Mouse (Mus musculus) bone marrow, adult 2 months (tissue): ENCODE data around the gene Akap9. TPM values are rescaled to one million over a fixed set of nuclear protein-coding genes. Genes with fewer than 3 reads are reported as not detected.
"Not testable (repeated sequence)": the region's sequence is repeated elsewhere in the genome, so short reads cannot be mapped to it uniquely, and the experiment has no call there.

Source experiments
- H3K27ac ChIP-seq: fragments of 200-500 bp; 2 replicates; pipeline ENCODE4 v1.5.1; 2012; ENCODE audit warnings: low read depth, mild to moderate bottlenecking, control low read depth, inconsistent platforms, low read length; ENCODE audit not compliant: control insufficient read depth, poor library complexity, insufficient read depth
- H3K4me1 ChIP-seq: fragments of 200-500 bp; 2 replicates; pipeline ENCODE4 v1.6.1; 2011; ENCODE audit warnings: low read length; ENCODE audit not compliant: control insufficient read depth, insufficient read depth
- H3K4me3 ChIP-seq: fragments of 200-500 bp; replicated peaks from 2 replicates; pipeline ENCODE3; 2011; ENCODE audit warnings: mild to moderate bottlenecking, low read depth, low read length, control low read depth; ENCODE audit not compliant: control insufficient read depth
- CTCF ChIP-seq: fragments of 200-500 bp; IDR thresholded peaks from 2 replicates; pipeline ENCODE4 v1.5.1; 2011; ENCODE audit warnings: low read length, control low read depth; ENCODE audit not compliant: control insufficient read depth, insufficient read depth
- POLR2A ChIP-seq: fragments of 200-500 bp; IDR thresholded peaks from 2 replicates; pipeline ENCODE4 v1.6.1; 2011; ENCODE audit warnings: low read depth, mild to moderate bottlenecking, control low read depth, low read length, borderline replicate concordance; ENCODE audit not compliant: control insufficient read depth
- WGBS: fragments of 180-500 bp; shearing (Covaris S2); methylation state at CpG from one replicate; pipeline ENCODE4 v1.1.7; 2018; 5-methylcytosine and 5-hydroxymethylcytosine counted together
- polyA plus RNA-seq: library from polyadenylated mRNA; stranded (reverse); fragments of >200 nt; gene quantifications from 2 replicates; pipeline ENCODE4 v1.2.4, GENCODE M21; 2011; ENCODE audit warnings: low replicate concordance; ENCODE audit not compliant: missing spikeins, insufficient read depth, insufficient read length

Gene Akap9
- polyA plus RNA-seq, 1 experiment, result 12.5 TPM

DNA sequence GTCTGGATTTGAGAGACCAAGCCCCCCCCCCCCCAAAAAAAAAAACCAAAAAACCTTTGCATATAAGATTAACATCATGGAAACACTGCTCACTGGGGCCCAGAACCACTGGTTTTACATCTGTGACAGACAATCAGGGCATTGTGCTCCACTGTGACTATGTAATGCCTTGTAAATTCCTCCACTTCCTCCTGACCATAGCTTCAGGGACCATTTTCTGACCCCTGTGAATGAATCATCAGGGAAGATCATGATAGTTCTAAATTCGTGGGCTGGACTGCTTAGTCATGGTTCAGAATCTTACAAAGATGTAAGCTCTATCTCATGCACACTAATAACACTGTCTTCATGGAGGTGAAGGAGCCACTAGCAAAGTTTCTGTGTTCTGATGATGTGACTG lies 61.8 kb downstream of the Akap9 start:
- no peak for TF ChIP-seq CTCF
- no peak overlapping the region for H3K27ac ChIP-seq
- H3K4me1 ChIP-seq, result no peaks in the 10 kb centered on the region
- H3K4me3 ChIP-seq, result no peak overlapping the region
- 55% methylated on average over 1 of the region's 1 CpGs for WGBS

DNA sequence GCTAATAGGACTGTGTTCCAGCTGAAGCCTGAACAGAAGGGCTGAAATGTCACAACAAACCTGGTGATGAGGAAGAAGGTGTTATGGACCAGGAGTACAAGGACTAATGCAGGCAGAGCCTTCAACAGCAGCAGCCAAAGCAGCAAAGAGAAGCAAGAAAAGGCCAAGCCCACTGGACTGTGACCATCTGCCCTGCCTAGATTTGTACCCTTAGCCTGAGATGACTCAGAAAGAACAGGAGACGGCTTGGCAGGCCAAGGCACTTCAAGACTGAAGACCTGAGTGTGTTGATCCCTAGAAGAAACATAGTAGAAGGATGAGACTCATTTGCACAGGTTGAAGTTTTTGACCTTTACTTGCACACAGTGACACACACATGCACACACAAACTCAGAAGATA lies 62.6 kb downstream of the Akap9 start:
- no peak overlapping the region for H3K27ac ChIP-seq
- TF ChIP-seq POLR2A, result no peak
- TF ChIP-seq CTCF, result no peak
- WGBS, result 84% methylated on average over 1 of the region's 1 CpGs

DNA sequence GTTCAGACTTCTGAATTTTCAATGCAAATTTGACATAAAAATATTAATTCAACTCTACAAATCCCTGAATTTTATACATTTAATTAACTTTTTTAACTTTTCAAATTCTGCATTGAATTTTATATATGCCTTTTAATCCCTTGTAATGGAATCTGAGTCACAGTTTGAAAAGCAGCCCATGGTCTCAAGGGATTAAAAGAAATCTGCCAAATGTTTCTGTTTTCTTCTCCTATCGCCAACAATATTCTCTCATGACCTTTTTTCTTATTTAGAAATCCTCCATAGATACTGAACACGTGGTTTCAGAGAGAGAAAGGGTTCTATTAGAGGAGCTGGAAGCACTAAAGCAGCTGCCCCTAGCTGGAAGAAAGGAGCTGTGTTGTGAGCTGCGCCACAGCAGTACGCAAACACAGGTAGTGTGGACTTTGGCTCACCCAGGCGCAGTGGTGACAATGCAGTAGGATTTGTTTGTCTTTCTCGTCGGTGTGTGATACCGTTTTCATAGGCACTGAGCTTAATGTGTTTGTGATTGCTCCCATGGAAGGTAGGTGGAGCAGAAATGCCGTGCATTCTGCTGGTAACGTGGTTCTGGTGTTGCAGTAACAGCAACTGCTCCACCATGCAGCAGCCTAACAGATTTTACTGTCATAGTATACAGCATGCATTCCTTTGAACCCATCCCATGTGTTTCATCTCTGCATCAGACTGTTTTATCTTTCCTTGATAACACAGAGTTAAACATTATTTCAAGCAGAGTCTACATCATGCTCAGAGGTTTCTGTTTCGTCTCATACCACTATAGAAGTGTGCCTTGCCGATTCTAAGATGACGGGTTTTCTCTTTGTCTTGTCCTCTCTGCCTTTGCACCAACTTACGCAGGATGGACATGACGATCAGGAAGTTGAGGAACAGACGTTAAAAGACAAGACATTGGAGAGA lies 76.9 kb downstream of the Akap9 start:
- WGBS, result 90% methylated on average over 16 of the region's 16 CpGs
- Histone ChIP-seq H3K27ac (no peak overlapping the region), H3K4me3 (no peak overlapping the region), H3K4me1 (no peaks in the 10 kb centered on the region)
- TF ChIP-seq CTCF, result no peak
- no peak for TF ChIP-seq POLR2A

More for the DNA sequence above, 62.6 kb downstream of the Akap9 start:
- Histone ChIP-seq H3K4me1 (no peaks in the 10 kb centered on the region), H3K4me3 (no peak overlapping the region)

DNA sequence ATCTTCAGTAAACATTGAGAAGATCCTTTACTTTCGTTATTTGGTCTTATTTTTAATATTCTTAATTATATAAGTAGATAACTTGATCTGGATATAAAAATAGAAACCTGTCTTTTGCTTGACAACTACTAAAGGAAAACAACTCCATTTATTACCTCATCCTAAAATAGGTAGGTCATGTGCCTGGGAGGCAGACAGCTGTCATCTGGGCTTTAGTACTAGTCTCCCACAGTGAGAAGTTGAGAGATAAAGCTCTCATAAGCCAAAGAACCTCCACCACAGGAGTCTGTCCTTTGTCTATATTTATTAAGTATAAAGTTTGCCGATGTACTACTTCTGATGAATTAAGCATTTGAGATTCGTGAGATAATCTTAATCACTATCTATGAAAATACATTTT lies 78.8 kb downstream of the Akap9 start:
- WGBS, result 80% methylated on average over 3 of the region's 3 CpGs
- no peak overlapping the region for H3K4me3 ChIP-seq
- no peaks in the 10 kb centered on the region for H3K4me1 ChIP-seq
- no peak for TF ChIP-seq CTCF
- no peak for TF ChIP-seq POLR2A
- no peak overlapping the region for H3K27ac ChIP-seq

DNA sequence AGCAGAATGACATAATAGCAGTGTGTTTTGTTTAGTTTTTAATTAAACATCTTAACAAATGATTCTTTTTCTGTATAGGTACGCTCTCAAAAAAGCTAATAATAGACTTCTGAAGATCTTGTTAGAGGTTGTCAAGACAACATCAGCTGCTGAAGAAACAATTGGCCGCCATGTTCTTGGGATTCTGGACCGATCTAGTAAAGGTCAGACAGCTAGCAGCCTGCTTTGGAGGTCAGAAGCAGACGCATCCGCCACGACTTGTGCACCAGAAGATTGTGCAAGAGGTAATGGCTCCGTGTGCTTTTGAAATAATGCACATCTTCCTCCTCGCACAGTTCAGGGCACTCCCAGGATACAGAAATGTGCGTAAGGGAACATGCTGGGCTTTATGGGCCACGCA lies 80.4 kb downstream of the Akap9 start:
- no peaks in the 10 kb centered on the region for H3K4me1 ChIP-seq
- H3K27ac ChIP-seq, result no peak overlapping the region
- 65% methylated on average over 10 of the region's 10 CpGs for WGBS
- TF ChIP-seq CTCF (no peak), POLR2A (no peak)
- H3K4me3 ChIP-seq, result no peak overlapping the region

DNA sequence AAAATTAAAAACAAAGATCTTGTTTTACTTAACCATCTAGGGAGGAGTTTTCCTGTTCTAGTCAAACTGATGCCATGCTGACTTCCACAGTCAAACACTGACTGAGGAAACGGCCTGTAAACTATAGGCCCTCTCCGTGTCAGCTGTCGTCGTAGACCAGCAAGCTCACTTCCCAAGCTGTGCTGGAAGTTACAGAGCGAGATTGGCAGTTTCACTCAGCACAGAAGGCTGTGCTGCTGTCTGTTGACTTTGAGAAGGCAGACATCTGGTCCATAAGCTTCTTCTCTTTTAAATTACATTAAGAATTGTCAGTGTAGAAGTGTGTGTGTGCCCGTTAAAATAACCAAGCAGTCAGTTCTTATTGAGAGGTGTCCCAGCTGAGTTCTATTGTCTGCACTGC lies 81.7 kb downstream of the Akap9 start:
- 86% methylated on average over 6 of the region's 6 CpGs for WGBS
- no peak overlapping the region for H3K27ac ChIP-seq
- no peak for TF ChIP-seq POLR2A
- TF ChIP-seq CTCF, result no peak
- H3K4me3 ChIP-seq, result no peak overlapping the region
- no peaks in the 10 kb centered on the region for H3K4me1 ChIP-seq

DNA sequence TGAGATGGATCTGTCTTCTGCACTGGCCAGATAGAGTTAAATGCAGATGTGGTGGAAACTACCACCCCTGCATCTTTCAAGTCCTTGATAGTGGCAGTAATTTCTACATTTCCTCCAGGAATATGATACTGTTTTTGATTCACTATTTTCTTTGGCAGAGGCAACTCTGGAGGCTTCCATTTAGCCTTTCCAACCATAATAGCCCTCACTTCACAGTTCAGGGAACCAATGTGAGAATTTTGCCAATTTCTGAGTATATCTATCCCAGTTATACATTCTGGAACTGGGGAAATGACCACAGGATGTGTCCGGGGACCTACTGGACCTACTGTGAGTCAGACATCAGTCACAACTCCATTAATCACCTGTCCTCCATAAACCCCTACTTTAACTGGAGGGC lies 89.8 kb downstream of the Akap9 start:
- not testable (repeated sequence) for H3K4me1 ChIP-seq, H3K4me3 ChIP-seq, H3K27ac ChIP-seq
- WGBS, result 70% methylated on average over 1 of the region's 1 CpGs

DNA sequence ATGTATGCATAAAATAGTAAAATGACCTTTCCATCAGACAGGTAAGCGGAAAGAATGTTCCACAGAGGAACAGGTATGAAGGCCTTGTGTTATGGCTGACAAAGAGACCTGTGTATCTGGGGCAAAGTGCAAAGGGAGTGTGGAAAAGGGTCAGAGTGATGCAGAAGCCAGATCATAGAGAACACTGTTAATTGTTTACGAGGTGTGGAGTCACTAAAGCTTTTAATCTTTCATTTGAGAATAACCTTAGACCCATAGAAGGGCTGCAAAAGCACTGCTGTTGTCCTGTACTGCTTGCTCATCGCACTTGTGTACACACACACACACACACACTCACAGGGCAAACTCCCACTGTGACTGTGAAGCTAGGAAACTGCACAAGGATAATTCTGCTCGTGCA lies 91.5 kb downstream of the Akap9 start:
- 91% methylated on average over 4 of the region's 4 CpGs for WGBS

DNA sequence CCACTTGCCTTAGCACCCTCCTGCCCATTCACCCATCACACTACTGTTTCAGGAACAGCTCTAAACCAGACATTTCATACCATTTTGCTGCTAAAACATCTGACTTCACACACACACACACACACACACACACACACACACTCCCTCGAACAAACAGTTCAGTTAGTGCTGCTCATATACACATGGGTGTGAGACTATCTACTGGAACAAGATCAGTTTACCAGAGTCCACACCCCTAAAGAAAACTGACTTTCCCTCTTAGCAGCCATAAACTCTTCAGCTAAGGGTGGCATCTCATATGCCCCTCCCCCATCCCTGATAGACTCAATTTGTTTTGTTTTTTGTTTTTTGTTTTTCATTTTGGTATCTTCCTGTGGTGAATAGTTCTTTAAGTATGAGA lies 92.2 kb downstream of the Akap9 start:
- no peak overlapping the region for H3K27ac ChIP-seq
- TF ChIP-seq POLR2A, result no peak
- no peak for TF ChIP-seq CTCF
- H3K4me3 ChIP-seq, result no peak overlapping the region
- 64% methylated on average over 1 of the region's 1 CpGs for WGBS
- no peaks in the 10 kb centered on the region for H3K4me1 ChIP-seq

More for the DNA sequence above, 91.5 kb downstream of the Akap9 start:
- TF ChIP-seq POLR2A, result no peak
- no peak for TF ChIP-seq CTCF
- Histone ChIP-seq H3K4me3 (no peak overlapping the region), H3K4me1 (no peaks in the 10 kb centered on the region), H3K27ac (no peak overlapping the region)
